Mouse (Mus musculus): ENCODE data around the gene Tmem151b.

The Tmem151b gene

GRCm38 (mm10) chr17:45505941-45506465 is 43.5 kb downstream of the Tmem151b start:
- DNase-seq = no peak

GRCm38 (mm10) chr17:45503301-45503973 is 46.0 kb downstream of the Tmem151b start:
- DNase-seq = no peak

- no peak for DNase-seq
These were observed 47.2 kb downstream of the Tmem151b start for GRCm38 (mm10) chr17:45502324-45502723.

GRCm38 (mm10) chr17:45500981-45501380 is 48.5 kb downstream of the Tmem151b start:
- DNase-seq = no peak

- DNase-seq = no peak
These were observed 50.0 kb downstream of the Tmem151b start for GRCm38 (mm10) chr17:45499516-45499915.

- no peak for DNase-seq
These were observed 51.1 kb downstream of the Tmem151b start for GRCm38 (mm10) chr17:45498397-45498796.

- DNase-seq = no peak
These were observed 54.1 kb downstream of the Tmem151b start for GRCm38 (mm10) chr17:45495398-45495797.

Measured in cerebellum, postnatal 25 days (tissue).